Mouse (Mus musculus) cortical plate, adult 2 months (tissue): ENCODE results near the gene Dnajc16. TPM values are rescaled to one million over a fixed set of nuclear protein-coding genes. Genes with fewer than 3 reads are reported as not detected.

Experiments
- H3K27ac ChIP-seq: fragments of 200-500 bp; 2 replicates; pipeline ENCODE4 v1.5.1; 2012; ENCODE audit warnings: low read length, control low read depth, inconsistent platforms; ENCODE audit not compliant: insufficient read depth
- H3K4me1 ChIP-seq: fragments of 200-500 bp; 2 replicates; pipeline ENCODE4 v1.6.1; 2011; ENCODE audit warnings: low read length; ENCODE audit not compliant: control insufficient read depth, insufficient read depth
- H3K4me3 ChIP-seq: fragments of 200-500 bp; 2 replicates; pipeline ENCODE4 v1.5.1; 2011; ENCODE audit warnings: mild to moderate bottlenecking, low read length, control low read depth; ENCODE audit not compliant: insufficient read depth
- CTCF ChIP-seq: fragments of 200-500 bp; IDR thresholded peaks from 2 replicates; pipeline ENCODE4 v1.5.1; 2011; ENCODE audit warnings: mild to moderate bottlenecking, control low read depth, low read length; ENCODE audit not compliant: insufficient read depth; ENCODE audit errors: extremely low read depth
- POLR2A ChIP-seq: fragments of 200-500 bp; IDR thresholded peaks from 2 replicates; pipeline ENCODE4 v1.6.1; 2011; ENCODE audit warnings: mild to moderate bottlenecking, low read length, control low read depth; ENCODE audit not compliant: insufficient read depth; ENCODE audit errors: extremely low read depth
- polyA plus RNA-seq: library from polyadenylated mRNA; depleted of rRNA; stranded (reverse); fragments of >200 nt; gene quantifications from 2 replicates; pipeline ENCODE4 v1.2.3, GENCODE M21; 2012

The Dnajc16 gene
- polyA plus RNA-seq, 1 experiment: 30.1 TPM

DNA sequence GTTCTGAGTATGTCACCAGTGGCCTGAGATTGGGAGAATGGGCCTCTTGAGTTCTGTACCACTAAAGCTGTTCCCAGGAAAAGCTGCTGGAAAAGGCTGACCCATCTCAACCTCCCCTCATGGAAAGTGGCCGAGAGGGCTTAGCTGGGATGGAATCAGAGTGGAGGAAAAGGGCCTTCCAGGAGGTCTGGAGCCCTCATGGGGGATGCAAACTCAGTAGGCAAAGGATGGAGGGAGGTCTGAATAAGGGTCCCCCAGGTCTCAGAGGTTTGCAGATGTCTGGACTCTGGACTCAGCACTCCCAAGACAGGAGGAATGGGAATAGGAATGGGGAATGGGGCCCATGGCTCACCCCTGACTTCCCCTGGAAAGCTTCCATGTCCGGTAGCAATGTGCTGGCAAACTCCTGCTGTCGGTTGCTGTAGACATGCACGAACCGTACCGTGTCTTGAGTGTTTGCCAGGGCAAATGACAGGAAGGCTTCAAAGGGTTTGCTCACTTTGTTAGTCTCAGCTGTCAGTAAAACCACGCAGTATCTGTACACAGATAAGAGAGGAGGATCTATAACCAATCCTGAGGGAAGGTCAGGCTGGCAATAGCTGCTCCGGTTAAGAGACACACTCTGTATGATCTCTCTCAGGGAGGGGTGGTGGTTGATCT, 21.1 kb downstream of the Dnajc16 start:
- no peak for TF ChIP-seq POLR2A
- TF ChIP-seq CTCF: no peak
- Histone ChIP-seq H3K4me3 (no peak overlapping the region), H3K27ac (no peak overlapping the region), H3K4me1 (peaks cover 3% of the 10 kb centered on the region; the same call in 1 of the 2 replicates)

DNA sequence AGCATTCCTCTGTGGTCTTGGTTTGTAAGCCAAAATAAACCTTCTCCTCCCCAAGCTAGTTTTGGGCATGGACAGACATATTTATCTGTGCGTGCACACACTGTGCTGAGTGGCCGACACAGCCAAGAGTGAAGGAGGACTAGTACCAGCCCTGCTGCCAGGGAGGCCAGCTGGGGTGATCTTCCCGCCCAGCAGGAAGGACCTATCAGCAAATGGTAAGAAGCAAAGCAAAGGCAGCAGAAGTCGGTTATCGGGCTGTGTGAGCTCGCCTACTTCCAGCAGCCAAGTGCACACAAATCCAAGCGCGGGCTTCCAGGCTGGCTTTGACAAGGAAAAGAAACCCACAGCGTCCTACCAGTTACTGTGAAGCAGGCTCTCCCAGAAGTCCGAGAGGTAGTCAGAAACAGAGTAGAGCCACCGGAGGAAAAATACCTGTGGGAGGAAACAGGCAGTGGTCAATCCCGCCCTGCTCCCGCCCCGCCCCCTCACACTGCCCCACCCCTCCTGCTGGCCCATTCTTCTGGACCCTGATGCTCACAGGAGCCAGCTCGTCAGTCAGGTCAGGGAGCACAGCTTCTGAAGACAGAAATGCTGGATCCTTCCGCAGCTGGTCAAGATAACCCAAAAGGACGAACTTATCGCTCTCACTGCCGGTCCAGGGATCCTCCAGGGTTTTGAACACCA, 23.2 kb downstream of the Dnajc16 start:
- Histone ChIP-seq H3K4me1 (peaks cover 3% of the 10 kb centered on the region; the same call in 1 of the 2 replicates), H3K4me3 (no peak overlapping the region), H3K27ac (no peak overlapping the region)
- TF ChIP-seq CTCF (no peak), POLR2A (no peak)

DNA sequence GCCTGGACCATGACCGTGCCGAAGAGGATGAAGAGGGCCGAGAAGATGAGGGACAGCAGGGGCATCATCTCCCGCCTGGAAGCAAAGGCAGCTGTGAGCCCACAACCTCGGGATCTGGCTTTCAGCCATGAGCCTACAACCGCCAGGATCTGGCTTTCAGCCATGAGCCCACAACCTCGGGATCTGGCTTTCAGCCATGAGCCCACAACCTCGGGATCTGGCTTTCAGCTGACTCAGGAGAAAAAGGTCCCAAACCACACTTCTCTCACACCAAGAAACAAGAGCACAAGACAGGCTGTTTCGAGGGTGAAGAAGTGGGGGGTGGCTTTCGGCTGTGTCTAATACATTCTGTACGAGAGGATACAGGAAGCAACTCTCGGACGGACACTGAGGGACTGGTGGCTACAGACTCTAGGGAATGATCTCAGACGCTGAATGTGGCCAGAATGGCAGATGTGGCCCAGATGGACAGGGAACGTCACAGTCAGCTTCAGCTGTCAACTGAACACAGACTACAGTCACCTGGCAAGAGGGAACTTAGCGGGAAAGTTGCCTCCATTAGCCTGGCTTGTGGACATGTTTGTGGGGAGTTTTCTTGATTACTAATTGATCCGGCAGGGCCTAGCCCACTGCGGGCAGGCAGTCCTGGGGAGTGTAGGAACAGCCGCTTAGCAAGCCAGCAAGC, 23.9 kb downstream of the Dnajc16 start:
- Histone ChIP-seq H3K27ac (no peak overlapping the region), H3K4me1 (peaks cover 3% of the 10 kb centered on the region; the same call in 1 of the 2 replicates), H3K4me3 (no peak overlapping the region)
- TF ChIP-seq POLR2A: no peak

DNA sequence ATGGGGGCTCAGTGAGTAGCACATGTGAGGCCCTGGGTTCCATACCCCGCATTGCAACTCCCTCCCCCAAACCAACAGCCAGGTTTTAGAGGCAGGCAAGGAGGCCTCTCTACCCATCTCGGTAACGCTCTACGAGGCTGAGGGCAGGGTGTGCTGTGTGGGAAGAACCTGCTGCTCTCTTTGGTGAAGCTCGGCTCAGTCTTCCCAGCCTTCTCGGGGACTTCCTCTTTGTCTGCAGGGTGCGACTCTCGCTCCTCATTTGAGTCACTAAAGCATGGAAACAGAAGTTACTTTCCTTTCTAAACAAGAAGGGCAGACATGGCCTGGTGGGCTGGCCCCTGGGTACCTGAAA, 24.4 kb downstream of the Dnajc16 start:
- Histone ChIP-seq H3K4me3 (no peak overlapping the region), H3K27ac (no peak overlapping the region), H3K4me1 (peaks cover 3% of the 10 kb centered on the region; the same call in 1 of the 2 replicates)
- TF ChIP-seq CTCF (no peak), POLR2A (no peak)

DNA sequence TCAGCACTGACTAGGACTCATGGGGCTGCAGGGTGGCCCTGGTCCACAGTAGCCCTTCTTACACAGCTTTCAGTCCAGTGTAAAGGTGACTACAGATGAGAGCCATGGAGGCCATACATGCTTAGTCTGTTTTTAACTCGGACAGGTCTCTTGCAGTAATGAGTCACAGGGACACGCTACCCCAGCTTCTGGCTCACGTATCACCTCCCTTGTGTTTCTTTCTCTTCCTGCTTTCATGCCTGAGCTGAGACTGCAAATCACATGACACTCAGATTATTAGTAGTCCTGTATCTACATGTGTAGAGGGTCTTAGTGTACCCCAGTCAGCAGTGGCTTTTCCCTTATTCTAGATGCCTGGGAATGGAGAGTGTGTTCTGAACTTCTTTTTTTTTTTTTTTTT, 25.7 kb downstream of the Dnajc16 start:
- Histone ChIP-seq H3K4me3 (no peak overlapping the region), H3K4me1 (peaks cover 3% of the 10 kb centered on the region; the same call in 1 of the 2 replicates), H3K27ac (no peak overlapping the region)
- TF ChIP-seq CTCF (no peak), POLR2A (no peak)

DNA sequence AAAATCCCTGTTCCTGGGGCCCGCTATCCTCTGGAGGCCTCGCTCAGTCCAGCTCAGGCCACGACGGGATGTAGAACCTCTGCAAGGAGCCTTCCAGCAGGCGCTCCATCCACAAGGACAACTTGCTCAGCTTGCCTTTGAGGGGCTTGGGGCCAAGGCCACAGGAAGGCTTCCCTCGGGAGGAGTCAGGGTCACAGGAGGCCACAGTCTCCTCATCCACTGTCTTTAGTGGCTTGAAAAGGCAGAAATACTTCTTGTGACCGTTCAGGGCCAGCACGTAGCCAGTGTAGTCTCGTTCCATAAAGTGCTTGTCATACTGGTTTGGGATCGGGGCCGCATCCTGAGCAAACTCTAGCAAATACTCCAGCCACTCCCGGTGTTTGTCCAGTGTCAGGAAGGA, 27.3 kb downstream of the Dnajc16 start:
- no peak overlapping the region for H3K27ac ChIP-seq
- H3K4me1 ChIP-seq: peaks cover 3% of the 10 kb centered on the region; the same call in 1 of the 2 replicates
- no peak for TF ChIP-seq POLR2A
- H3K4me3 ChIP-seq: no peak overlapping the region

DNA sequence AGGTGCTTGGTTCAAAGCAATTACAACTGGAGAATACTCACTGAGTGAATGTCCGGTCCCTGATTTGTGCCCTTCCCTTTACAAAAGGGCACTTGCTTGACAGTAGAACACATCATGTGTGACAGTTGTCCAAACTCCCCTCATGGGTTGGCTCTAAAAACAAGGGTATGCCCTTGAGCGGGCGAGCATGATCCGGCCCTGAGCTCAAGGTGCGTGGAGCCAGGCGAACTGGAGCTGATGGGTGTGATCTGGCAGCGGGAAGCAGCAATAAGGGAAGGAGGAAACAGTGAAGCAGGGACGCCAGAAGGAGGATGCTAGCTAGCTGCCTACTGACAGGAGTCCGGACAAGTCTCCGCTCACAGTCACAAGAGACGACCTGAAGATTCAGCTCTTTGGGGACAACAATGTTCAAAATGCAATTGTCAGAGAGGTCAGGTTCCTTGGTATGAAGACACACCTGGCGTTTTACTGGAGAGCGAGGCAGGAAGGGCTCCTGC, 28.6 kb downstream of the Dnajc16 start:
- no peak for TF ChIP-seq CTCF
- Histone ChIP-seq H3K4me1 (peaks cover 2% of the 10 kb centered on the region; the same call in 1 of the 2 replicates), H3K27ac (no peak overlapping the region), H3K4me3 (no peak overlapping the region)

DNA sequence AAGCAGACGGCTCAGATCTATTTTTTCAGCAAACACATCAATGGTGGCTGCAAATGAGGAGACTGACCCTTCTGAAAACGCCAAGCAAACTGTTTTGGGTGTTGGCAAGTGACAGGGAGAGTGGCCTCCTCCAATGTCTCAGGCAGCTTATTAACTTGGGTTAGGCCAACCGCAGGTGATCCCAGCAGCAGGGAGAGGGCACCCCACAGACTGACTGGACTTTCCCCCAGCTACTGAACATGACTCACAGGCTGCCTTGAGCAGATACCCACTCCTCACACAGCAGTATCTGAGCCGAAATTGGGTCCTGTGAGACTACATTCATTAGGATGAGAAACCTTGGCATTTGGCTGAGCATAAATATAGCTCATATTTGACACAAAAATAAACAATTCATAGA, 29.8 kb downstream of the Dnajc16 start:
- TF ChIP-seq CTCF (no peak), POLR2A (no peak)
- Histone ChIP-seq H3K27ac (no peak overlapping the region), H3K4me3 (no peak overlapping the region), H3K4me1 (no peaks in the 10 kb centered on the region)

DNA sequence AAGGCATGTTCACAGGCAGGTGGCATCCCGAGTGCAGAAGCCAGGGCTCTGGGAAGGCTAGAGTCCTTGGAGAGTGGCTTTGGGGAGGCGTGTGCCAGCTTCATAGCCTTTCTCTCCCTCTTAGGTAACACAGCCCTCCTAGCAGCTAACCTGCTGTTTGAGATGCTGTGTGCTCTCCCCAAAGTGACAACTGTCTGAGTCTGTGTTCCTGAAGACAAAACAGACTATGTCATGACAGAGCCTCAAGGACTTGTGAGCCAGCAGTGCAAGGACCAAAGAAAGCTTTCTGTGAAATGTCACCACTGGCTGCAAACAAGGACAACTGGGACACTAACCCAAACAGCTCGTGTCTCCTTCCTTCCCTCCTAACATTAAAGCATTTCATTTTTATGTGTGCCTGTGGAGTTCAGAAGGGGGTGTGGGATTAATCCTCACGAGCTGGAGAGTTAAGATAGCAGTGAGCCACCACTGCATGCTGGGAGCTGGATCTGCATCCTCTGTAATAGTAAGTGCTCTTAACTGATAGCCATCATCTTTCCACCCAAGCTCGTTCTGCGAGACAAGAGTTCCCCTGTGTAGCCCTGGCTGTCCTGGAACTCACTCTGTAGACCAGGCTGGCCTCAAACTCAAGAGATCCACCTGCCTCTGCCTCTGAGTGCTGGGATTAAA, 31.7 kb downstream of the Dnajc16 start:
- no peaks in the 10 kb centered on the region for H3K4me1 ChIP-seq
- TF ChIP-seq POLR2A (no peak), CTCF (no peak)
- no peak overlapping the region for H3K4me3 ChIP-seq
- H3K27ac ChIP-seq: no peak overlapping the region
